Mouse (Mus musculus) megakaryocyte, adult 5-6 weeks (primary cell): ENCODE measurements around the gene Pga5. TPM values are rescaled to one million over a fixed set of nuclear protein-coding genes. Genes with fewer than 3 reads are reported as not detected.

Experiments
- ATAC-seq: 2 replicates; pipeline ENCODE4 v1.8.0; 2016; ENCODE audit warnings: mild to moderate bottlenecking, inconsistent platforms; ENCODE audit not compliant: poor library complexity, severe bottlenecking
- total RNA-seq, 2 experiments: library from RNA; stranded (forward) in 1 of 2; stranded (reverse) in 1 of 2; fragments of 153-499, 151-499 nt in 1 of 2; fragments of 221-1000, 200-1000 nt in 1 of 2; gene quantifications; 2 replicates each; pipeline versions ENCODE4 v1.2.3 to v1.2.4; 2015 to 2017

The Pga5 gene
- total RNA-seq, 2 experiments from 2014 or later: not detected

DNA sequence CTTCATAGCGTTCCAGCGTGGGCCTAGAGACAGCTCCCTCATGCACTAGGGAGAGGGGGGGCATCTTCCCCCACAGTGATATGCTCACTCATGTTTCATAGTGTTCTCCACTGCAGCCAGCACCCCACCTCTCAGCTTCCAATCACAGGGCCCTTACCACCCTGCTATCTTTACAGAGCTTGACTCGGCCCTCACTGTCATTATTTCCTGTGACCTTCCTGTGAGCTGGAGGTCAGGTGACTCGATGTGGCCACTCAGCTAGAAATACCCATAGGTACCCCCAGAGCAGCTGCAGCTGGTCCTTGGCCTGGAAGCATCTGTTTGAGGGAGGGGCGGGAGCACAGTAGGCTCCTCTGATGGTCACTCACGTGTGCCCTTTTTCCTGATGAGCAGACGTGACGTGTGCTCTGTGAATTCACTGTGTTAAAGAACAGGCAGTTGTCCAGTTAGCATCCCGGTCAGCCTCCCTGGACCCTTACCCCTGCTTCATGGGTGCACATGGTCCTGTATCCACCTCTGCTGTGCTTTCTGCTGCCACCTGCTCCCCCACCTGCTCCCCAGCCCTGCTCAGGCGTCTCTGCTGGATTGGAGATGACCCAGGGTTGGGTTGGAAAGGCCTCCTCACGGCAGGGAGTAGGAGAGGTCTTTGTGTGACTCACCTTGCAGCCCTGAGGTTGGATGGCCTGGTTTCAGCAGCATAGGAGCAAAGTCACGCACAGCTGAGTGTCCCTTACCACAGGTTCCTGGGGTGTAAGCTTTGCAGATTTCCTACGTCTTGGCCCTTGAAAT lies 29.4 kb upstream of the Pga5 start:
- no peak for ATAC-seq

DNA sequence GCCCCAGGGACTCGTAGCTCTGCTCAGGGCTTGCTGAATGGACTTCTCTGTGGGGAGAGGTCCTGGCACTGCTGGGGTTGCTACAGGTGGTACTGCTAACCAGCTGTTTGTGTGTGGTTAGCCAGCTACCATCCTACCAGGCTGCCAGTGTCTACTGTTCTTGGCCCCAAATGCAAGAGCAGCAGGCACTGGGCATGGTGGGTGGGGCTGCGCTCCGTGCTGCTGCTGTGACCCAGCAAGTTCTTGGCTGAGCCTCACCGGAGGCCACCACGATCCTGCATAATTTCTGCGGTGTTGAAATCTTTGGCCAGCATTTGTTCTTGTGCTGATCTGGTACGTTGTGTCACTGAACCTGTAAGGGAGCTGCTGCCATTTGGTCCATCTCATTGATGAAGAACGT lies 25.6 kb upstream of the Pga5 start:
- peak; percentile 62 for ATAC-seq

DNA sequence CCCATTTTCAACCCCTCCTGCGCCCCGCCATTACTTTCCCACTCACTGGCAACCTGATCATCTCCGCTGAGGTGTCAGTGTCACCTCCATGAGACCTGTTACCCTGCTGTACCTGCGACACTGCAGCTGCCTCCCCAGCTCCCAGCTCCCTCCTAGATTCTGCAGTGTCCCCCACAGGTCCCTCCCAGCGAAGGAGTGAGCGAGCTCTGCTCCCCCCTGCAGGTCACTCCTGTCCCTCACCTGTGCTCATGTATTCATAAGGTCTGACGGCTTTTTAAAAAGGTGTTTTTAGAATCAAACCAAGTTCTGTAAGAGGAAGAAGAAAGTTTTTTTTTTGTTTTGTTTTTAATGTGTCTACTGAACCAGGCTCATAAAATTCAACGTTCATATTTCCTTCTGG lies 24.3 kb upstream of the Pga5 start:
- no peak for ATAC-seq

DNA sequence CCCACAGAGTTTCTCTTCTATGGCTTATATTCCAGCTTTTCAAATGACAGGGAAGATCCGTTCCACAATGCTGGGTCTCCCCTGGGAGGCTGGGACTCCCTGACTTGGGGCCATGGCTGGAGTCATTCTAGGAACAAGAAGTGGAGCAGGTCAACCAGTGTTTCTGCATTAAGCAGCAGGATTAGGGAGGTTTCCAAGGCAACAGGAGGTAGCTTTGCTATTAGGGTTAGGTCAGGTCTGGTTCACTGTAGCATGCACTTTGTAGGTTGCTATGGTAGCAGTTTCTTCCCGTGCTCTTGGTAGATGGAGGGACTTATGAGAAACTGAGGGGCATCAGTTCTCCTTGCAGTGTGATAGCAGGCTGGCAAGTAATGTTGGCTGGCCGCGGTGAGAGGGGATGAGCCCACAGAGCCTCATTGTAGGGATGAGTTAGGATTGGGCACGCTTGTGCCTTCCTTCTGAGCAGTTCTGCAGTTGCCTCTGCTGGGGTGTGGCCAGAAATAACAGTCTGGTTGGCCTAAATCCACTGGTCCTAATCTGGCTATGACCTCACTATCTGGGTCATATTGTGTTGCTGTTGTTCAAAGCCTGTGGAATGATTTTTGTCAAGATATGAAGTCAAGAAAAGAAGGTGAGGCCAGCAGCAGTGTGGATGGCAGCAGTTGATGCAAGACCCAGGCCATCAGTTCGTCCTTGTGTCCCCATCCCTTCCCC lies 23.3 kb upstream of the Pga5 start:
- no peak for ATAC-seq

DNA sequence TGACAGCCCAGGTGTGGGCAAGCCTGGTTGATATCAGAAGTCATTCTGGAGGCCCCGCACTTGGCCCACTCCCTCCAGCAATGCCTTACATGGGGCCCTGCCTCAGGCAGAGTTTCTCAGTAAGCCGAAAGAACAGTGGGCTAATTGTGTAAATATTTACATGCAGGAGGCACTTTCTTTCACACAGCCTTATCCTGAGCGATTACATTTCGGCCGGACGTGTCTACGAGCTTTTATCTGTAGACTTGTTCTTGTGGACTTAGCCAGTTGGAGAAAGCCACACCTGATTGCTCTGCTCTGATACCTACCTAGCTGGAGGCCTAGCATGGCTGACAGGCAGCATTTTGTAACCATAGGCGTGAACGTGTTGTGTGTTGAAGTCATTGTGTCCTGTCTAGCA lies 22.0 kb upstream of the Pga5 start:
- ATAC-seq: no peak

DNA sequence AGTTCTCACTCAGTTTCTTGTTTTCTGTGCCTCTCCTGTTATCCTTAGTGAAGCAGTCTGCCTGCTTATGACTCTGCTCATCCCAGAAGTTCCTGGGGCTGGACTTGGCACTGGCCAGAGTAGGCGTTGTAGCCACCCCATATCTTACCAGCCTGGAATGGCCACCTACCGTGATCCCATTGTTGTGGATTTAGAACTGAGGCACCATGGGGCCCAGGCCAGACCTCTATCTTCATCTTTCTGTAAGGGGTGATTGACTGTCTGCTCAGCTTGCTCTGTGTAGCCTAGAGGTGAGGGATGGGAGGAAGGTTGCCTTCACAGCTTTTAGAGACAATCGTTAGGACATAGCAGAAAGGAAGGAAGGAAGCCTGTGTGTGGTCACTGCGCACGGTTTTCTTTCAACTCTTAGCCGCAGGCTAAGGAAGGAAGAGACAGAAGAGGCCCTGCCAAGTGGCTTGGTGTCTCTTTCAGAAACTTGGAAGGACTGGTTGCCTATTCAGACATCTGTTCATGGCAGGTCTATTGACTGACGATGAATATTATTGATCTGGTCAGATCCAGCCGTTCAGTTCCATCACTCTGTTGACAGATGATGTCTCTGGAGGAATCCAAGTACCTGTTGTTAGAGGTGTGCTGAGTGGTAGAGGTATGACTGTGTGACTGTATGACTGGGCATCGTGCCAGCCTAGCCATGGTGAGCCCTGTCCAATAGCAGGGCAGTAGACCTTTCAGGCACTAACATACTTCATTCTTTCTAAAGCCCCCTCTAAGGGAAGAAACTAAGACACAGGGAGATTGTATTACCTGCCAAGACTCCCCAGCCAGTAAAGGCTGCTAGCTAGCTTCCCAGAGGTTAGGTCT lies 20.5 kb upstream of the Pga5 start:
- peak; percentile 70 for ATAC-seq

DNA sequence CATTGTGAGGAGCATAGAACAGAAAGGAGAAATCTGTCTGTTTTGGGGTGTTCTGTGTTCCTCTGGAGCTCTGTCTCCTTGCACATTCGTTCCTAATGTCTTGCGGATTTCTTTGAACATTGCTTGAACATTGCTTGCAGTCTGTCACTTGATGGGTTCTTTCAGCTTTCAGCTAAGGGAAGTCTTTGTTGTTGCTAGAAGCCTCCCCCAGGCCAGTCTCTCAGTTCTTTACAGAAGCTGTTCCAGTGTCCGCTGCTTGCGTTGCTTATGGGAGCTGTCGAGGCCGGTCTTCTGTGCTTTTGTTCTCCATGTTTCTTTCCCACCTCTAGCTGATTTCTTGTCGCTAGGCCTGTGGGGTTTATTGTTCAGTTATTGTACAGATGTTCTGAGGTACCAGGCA lies 17.9 kb upstream of the Pga5 start:
- no peak for ATAC-seq

DNA sequence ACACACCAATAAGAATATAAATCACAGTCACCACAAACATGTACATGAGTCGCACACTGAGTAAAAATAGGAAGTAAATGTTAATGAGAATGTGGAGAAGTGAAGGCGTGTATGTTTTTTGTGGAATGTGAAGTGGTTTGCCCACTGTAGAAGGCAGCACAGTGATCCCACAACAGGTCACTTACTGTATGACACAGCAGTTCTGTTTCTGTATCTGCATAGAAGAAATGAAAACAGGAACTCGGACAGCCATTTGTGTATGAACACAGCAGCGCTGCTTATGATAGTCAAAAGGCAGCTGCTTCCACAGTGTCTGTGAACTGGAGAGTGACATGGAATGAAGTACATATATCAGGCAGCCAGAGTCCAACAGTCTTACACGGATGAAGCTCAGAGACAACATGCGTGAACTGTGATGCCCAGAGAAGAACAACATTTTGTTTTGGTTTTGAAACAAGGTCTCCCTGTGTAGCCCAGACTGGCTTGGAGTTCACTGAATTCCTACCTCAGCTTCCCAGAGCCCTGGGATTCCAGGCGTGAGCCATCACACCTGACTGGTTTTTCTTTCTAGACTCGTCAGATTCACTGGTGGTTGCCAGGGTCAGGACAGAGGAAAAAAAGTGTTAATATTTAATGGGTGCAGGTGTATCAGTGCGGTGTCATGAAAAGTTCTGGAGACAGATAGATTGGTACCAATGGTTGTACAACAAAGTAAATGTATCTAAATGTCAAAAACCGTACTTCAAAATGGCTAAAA lies 16.2 kb upstream of the Pga5 start:
- ATAC-seq: peak; percentile 72

DNA sequence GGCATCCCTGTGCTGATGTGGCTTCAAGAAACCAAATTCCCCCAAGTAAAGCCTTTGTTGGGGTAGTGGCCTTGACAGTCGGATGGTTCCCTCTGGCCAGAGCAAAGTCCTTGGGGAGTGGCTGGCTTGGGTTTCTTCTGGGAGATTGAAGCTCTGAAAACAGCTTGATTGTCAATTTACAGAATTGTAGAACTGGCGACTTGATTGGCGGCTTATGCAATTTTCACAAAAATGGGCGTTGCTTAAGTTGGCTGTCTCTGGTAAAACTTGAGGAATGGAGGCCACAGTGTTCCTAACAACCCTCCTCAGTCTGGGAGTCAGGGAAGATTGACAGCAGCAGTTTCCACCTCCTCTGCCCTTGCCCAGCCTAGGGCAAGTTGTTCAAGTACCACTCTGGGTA lies 14.5 kb upstream of the Pga5 start:
- ATAC-seq: no peak

DNA sequence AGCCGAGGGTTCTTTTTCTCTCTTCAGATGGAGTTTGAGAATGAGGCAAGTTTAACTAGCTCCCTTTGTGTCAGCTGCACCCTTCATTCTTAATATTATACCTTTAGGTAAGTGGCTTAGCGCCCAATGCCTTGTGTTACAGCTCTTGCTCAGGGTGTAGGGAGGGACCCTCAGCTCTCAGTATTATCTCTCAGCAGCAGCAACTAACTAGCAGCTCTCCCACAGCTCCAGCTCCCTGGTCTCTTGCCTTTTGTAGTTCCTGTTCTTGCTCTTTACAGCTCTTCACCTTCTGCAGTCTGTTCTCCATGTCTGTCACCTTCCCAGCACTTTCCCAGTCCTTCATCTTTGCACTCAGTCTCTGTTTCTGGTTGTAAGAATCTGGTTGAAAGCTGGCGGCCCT lies 13.8 kb upstream of the Pga5 start:
- ATAC-seq: no peak

DNA sequence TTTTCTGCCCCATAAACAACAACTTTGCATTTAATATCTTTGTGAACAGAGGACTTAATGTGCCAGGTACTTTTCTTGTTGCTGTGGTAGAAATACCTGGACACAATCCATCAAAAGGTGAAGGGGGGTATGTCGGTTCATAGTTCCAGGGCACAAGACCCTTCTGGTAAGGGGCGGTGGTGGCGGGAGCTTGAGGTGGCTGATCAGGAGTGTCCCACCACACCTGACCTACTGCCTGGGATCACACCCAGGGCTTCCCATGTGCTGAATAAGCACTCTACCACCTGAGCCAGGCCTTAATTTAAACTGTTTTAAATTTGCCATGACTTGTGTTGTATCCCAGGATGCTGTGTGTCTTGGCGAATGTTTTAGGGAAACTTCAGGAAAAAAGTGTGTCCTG lies 13.2 kb upstream of the Pga5 start:
- no peak for ATAC-seq

DNA sequence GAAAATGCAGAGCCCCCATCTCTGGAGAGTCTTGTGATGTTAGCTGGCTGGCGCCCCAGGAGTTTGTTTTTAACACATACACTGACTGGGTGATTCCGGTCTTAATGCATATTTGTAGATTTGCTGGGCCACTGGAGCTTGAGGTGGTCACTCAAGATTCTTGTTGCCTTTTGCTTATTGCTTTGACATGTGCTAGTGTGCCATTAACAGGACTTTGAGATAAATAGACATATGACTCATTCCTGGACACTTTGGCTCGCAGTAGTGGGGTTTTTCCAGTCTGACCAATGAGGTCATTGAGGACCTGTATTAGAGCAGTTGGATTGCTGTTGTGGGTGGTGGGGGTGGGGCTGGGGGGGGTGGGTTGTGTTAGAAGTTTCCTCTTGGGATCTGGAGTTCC lies 12.5 kb upstream of the Pga5 start:
- no peak for ATAC-seq

DNA sequence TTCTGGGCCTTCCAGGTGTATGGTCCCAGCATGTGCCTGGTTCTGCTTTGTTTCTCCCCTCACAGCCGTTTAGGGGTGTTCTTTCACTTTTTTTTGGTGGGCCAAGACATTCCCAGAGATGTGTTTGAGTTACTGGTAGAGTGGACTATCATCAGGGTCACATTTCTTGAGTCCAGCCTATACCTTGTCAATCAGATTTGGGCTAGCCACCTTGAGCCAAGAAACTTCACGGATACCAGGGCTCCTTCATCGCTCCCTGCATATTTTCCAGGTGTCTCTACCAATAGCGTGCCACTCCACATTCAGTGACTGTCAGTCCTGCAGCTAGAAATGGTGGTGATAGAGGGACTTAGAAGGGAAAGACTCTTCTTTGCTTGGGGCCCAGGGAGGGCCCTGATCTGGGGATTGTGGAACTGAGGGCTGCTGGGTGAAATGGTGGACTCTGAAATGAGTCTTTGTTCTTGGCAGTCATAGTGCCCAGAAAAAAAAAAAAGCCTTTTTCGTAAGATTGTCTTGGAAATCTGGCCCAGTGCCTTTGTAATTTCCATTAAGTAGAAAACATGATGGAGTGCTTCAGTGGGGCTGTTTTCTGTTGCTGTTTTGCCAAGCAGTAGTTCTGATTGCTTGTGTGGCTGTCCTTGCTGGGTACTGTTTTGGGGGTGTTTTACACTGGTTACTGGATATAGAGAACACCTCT lies 11.7 kb upstream of the Pga5 start:
- ATAC-seq: no peak

DNA sequence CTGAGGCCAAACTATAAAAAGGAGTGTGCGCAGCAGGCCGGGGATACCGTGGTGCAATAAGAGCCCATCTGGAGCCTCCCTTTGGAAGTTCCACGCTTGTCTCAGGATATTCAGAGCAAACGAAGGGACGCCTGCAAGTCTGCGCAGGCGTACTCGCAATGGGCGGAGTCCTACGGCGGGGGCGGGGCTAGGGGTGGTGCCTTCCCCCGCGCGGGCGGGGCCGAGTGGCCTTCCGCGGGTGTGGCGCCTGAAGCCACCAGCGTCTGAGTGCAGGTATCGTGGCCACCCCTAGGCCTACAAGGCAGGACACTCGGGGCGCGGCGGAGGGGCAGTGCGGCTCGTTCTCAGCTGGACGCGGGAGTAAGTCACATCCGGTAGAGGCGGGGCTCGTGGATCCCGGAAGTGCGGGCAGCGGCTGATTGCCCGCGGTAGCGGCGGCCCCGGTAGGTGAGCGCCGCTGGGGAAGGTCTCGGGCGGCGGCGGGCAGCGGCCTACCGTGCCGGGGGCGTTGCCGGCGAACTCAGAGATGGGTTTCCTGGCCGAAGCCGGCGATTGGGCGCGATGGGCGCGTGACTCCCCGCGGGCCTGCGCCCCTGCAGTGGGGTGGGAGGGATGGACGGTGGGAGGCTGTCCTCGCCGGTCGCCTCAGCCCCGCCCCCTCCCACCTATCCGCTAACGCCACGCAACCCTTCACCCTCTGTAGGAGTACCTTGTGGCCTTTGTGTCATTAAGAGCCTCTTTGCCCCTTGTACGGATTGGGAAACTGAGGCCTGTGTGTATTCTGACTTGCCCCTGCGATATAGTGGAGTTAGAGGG lies 10.9 kb upstream of the Pga5 start, which contains the start of gene Vps37c:
Gene Vps37c (plus strand): TSS at position 199 of the 816 bp plus-strand sequence.
- ATAC-seq: peak; percentile 94

DNA sequence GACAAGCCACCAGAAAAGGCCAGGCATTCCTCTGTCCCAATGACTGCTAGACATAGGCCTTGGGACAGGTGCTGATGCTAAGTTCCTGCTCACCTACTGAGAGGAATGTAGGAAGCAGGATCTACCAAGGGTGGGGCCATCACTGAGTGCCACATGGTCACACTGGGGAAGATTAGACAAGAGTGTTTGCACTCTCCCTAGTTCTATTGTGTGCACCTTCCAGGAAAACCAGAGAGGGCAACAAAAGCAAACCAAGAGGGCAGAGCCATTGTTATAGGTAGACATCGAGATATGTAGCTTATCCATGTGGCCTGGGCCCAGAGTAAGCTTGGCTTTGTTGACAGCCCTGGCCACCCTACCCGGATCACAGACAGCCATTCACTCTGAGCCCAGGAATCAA lies 7.9 kb upstream of the Pga5 start:
- no peak for ATAC-seq

DNA sequence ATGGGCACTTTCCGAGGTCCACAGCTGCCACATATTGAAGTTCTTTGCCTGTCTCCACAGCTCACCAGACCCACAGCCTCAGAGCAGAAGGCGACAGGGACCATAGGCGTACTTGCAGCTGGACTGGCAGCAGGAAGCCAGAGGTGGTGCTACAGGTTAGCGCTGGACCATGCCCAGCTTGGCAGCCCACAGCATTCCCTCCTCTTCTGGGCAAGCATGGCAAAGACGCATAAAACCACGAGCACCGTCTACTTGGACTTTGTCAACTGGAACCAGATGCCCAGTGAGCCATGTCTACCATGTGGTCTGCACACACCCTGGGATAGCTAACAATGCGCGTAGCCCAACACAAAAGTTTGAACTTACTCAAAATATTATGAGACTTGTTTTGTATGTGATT lies 7.2 kb upstream of the Pga5 start:
- ATAC-seq: no peak

DNA sequence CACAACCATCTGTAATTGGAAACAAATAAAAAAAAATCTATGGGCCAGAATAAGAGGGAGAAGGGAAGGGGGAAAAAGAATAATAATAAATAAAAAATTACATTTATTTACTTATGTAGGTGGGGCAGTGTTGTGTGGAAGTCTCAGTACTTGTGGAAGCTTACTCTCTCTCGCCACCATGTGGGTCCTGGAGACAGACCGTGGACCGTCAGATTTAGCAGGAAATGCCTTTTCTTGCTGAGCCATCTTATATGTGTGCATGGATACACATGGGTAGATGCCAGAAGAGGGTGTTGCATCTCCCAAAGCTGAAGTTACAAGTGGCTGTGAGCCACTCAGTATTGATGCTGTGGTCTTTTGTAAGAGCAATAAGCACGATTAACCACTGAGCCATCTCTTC lies 3.7 kb upstream of the Pga5 start:
- ATAC-seq: no peak

DNA sequence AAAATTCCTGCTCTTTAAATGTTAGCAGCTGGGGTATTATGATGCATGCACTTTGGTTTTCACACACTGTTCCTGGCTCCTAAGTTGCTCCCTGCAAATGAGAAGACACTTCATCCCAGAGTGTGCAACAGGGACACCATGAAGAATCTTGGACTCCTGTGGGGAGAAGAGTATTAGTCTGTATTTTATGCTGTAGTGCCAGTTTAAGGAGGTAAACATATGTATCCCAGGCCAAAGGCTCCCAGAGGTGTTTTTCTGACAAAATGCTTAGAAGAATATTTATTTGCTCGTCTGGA lies 849 bp upstream of the Pga5 start:
- no peak for ATAC-seq

DNA sequence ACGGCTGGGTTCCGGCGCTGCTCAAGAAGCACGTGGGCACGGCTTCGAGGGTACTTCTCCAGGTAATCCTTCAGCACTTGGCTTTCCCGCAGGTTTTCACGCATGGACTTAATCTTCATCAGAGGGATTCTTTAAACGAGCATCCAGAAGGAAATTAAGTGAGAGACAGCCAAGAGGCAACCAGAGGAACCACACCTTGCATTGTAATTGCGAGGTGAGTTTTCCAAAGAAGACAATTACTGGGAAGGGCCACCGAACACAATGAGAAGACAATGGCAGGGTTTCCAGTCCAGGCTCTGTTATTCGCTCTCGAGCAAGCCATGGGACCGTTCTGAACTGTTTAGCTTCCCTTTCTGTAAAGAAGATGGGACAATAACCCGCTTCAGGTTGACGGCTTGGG lies 1.2 kb downstream of the Pga5 start:
- ATAC-seq: no peak

DNA sequence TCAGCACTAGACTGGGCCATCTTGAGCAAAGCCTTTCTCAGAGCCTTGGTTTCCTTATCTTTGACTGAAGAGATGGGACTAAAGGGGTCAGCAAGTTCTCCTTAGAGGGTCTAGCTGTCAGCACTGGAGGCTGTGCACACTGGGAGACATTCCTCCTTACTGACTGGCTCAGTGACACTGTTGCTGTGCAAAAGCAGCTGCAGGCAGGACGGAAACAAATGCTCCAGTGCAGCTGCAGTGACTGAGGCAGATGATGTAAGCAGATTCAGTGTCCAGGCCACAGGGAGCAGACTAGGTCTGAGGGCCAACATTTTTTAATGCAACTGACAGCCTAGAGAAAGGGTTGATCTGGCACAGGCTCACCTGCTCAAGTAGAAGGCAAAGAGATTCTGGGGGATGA lies 4.6 kb downstream of the Pga5 start:
- no peak for ATAC-seq
